Mouse (Mus musculus) heart, postnatal 0 days (tissue): ENCODE measurements around the gene Eng.
A peak's percentile ranks its signal among the peaks of the same experiment; 100 is the strongest.

Experiments
- CTCF ChIP-seq: IDR thresholded peaks from 2 replicates; pipeline ENCODE4 v1.5.1; 2016; ENCODE audit warnings: antibody characterized with exemption, control low read depth, low read depth
- EP300 ChIP-seq: IDR thresholded peaks from 2 replicates; pipeline ENCODE4 v1.6.1; 2016; ENCODE audit warnings: antibody characterized with exemption, low read depth

DNA sequence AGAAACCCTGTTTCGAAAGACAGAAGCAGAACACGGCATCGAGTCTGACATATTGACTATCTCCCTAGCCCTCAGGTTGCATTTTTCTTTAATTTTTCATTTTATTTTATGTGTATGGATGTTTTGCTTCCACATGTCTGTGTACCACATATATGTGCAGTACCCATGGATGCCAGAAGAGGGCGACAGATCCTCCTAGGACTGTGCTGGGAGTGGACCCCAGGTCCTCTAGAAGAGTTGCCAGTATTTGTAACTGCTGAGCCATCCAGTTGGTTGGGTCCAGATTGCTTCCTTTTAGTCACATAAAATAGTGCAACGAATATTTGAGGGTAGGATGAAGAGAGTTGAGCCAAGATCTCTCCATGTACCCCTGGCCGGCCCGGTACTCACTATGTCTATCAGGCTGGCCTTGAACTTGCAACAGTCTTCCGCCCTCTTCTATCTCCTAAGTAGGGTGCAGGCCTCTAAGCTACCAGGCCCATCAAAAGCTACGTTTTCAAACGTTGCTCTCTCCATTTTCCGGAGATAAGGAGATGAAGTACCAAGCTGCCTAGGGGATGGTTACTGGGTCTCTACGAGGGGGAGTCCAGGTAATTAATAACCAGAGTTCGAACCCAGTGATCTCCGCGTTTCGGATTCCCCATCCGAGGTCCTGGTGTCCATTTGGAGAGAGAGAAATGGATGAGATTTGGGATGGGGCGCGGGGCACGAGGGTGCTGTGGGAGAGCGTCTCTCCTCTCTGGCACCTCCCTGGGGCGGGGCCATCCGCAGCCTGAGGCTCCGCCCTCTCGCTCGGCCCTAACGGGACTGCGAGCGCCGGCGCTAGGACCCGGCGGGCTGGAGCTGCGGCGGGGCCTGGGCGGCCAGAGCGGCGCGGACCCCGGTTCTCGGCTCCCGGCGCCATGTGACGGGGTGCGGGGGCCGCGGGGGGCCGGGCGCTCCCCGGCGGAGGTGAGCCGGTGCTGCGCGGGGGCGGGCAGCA is 39.9 kb upstream of the Eng start:
- TF ChIP-seq CTCF (peak; percentile 70), EP300 (no peak)
